Mouse (Mus musculus) hindbrain, postnatal 0 days (tissue): ENCODE measurements at regions not wholly inside any gene's neighbourhood (a gene's known extent, or its start where the extent isn't known, plus 50 kb on each side); places are given as distances from the start of the nearest gene placed in this dataset.

Source experiments
- ATAC-seq: fragments of 200-750 bp; cut with Nextera tagmentation; 2 replicates; pipeline ENCODE4 v1.8.0; 2017; ENCODE audit warnings: mild to moderate bottlenecking, moderate TSS enrichment, moderate library complexity
- DNase-seq: peaks from one replicate; pipeline ENCODE4 v3.0.0-alpha.2; 2015; ENCODE audit warnings: low spot score
- H3K27ac ChIP-seq: fragments of 300-500 bp; sonication (generic); 2 replicates; pipeline ENCODE4 v1.5.1; 2014; ENCODE audit warnings: mild to moderate bottlenecking
- H3K27me3 ChIP-seq: fragments of 300-500 bp; sonication (generic); 2 replicates; pipeline ENCODE4 v1.6.1; 2014; ENCODE audit warnings: low read length, mixed read lengths; ENCODE audit not compliant: insufficient read depth
- H3K36me3 ChIP-seq: fragments of 300-500 bp; sonication (generic); 2 replicates; pipeline ENCODE4 v1.6.1; 2014; ENCODE audit warnings: low read length, mixed read lengths; ENCODE audit not compliant: insufficient read depth
- H3K4me1 ChIP-seq: fragments of 300-500 bp; sonication (generic); 2 replicates; pipeline ENCODE4 v1.6.1; 2014; ENCODE audit warnings: antibody characterized with exemption, low read length, mixed read lengths; ENCODE audit not compliant: insufficient read depth
- H3K4me2 ChIP-seq: fragments of 300-500 bp; sonication (generic); 2 replicates; pipeline ENCODE4 v1.6.1; 2014; ENCODE audit warnings: low read depth, mild to moderate bottlenecking, low read length, moderate library complexity, mixed read lengths
- H3K4me3 ChIP-seq: fragments of 300-500 bp; sonication (generic); 2 replicates; pipeline ENCODE4 v1.5.1; 2014; ENCODE audit warnings: low read length
- H3K9ac ChIP-seq: fragments of 300-500 bp; sonication (generic); replicated peaks from 2 replicates; pipeline ENCODE4 v1.6.1; 2014; ENCODE audit warnings: mild to moderate bottlenecking, low read length, moderate library complexity, mixed read lengths
- H3K9me3 ChIP-seq: fragments of 300-500 bp; sonication (generic); 2 replicates; pipeline ENCODE4 v1.6.1; 2016; ENCODE audit warnings: low read length, mixed read lengths
- CTCF ChIP-seq: IDR thresholded peaks from 2 replicates; pipeline ENCODE4 v1.5.1; 2016; ENCODE audit warnings: antibody characterized with exemption, control low read depth, low read depth
- WGBS: fragments of 180-500 bp; shearing (Covaris S2); extraction: QIAGEN DNeasy Blood & Tissue Kit; methylation state at CpG from one replicate; pipeline ENCODE4 v1.1.7; 2014; 5-methylcytosine and 5-hydroxymethylcytosine counted together

DNA sequence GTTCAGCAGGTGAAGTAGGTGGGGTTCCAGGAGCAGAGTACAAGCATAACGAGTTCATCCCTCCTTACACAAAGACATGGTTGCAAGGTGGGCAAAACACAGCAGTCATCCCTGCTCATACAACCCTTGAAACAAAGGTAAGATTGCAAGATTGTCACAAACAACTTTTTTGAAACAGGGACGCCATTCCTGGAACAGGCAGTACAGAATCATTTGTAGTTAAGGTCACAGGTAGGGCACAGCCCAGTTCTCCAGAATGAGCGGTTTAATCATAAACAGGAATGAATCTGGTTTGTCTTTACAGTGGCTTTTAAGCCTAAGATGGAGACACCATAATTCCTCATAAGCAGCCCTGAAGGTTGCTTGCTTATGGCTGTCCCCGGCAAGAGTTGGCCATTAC, 150.1 kb upstream of the Plcz1 start:
- 91% methylated on average over 4 of the region's 4 CpGs for WGBS
- peaks cover 9% of the 10 kb centered on the region for H3K4me1 ChIP-seq
- DNase-seq (no peak), ATAC-seq (no peak)
- no peaks in the 10 kb centered on the region for H3K27me3 ChIP-seq
- no peak overlapping the region for H3K9ac ChIP-seq
- H3K27ac ChIP-seq: no peak overlapping the region
- H3K36me3 ChIP-seq: no peaks in the 10 kb centered on the region
- no peak overlapping the region for H3K4me3 ChIP-seq
- H3K4me2 ChIP-seq: no peak overlapping the region
- H3K9me3 ChIP-seq: no peaks in the 10 kb centered on the region
- TF ChIP-seq CTCF: no peak

DNA sequence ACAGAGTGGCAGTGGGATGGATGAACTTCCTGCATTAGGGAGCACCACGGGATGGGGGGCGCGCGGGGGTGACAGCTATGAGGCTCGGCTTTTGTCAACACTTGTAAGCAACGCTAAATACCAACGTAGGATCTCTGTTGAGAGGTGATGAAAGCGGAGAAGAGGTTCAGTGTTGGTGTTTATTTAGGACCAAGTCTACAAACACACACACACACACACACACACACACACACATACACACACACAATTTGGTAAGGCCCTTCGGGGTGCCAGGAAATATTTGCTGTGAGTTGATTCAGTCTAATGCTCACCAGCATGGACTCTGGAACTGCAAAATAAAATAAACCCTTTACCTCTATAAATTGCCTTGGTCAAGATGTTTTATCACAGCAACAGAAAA, 148.3 kb upstream of the Plcz1 start:
- H3K27ac ChIP-seq: no peak overlapping the region
- DNase-seq (no peak), ATAC-seq (no peak)
- TF ChIP-seq CTCF: no peak
- no peak overlapping the region for H3K4me2 ChIP-seq
- peaks cover 9% of the 10 kb centered on the region for H3K4me1 ChIP-seq
- H3K36me3 ChIP-seq: no peaks in the 10 kb centered on the region
- no peak overlapping the region for H3K9ac ChIP-seq
- 85% methylated on average over 9 of the region's 9 CpGs for WGBS
- no peak overlapping the region for H3K4me3 ChIP-seq
- no peaks in the 10 kb centered on the region for H3K9me3 ChIP-seq
- no peaks in the 10 kb centered on the region for H3K27me3 ChIP-seq

DNA sequence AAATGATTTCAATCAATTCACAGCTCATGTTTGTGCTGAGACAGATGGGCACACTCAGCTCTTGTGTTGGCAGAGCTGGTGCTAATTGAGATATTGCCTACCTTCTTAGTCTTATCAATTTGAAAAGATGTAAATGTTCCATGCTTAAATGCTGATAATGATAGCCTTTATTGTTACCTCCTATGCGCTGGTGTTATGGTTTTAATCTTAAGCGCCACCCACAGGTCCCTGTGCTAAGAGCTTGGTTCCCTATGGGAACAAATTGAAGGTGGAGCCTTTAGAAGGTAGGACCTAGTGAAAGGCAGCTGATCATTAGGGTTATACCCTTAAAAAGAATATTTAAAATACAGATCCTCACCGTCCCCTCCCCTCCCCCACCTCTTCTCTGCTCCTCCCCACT, 146.5 kb upstream of the Plcz1 start:
- no peak overlapping the region for H3K4me2 ChIP-seq
- no peak for DNase-seq
- no peak for TF ChIP-seq CTCF
- no peaks in the 10 kb centered on the region; the same call in 1 of the 2 replicates for H3K4me1 ChIP-seq
- WGBS: 93% methylated on average over 3 of the region's 3 CpGs
- H3K27ac ChIP-seq: no peak overlapping the region
- H3K27me3 ChIP-seq: no peaks in the 10 kb centered on the region
- H3K4me3 ChIP-seq: no peak overlapping the region
- no peak for ATAC-seq
- H3K36me3 ChIP-seq: no peaks in the 10 kb centered on the region
- H3K9me3 ChIP-seq: no peaks in the 10 kb centered on the region
- no peak overlapping the region for H3K9ac ChIP-seq

DNA sequence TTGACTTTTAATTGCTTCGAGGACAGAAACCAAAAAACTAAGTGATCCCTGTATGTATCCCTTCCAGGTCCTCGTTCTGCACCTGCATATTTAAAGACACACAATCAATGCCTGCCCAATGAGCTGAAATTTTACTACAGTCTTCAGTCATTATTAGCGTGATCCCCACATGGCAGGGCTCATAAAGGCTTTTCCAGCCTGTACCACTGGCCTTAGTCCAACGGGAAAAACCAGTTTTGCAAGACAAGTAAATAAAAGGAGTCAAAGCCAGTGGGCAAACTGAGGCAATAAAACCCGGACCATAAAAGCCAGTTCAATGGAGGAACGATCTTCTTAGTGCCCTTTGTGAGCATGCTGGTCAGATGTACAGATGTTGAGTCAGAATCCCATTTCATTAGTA, 145.8 kb upstream of the Plcz1 start:
- Histone ChIP-seq H3K9me3 (no peaks in the 10 kb centered on the region), H3K27me3 (no peaks in the 10 kb centered on the region), H3K4me1 (no peaks in the 10 kb centered on the region), H3K9ac (no peak overlapping the region), H3K36me3 (no peaks in the 10 kb centered on the region), H3K4me3 (no peak overlapping the region), H3K4me2 (no peak overlapping the region), H3K27ac (no peak overlapping the region)
- TF ChIP-seq CTCF: no peak
- WGBS: 74% methylated on average over 6 of the region's 6 CpGs
- ATAC-seq: no peak
- DNase-seq: no peak

DNA sequence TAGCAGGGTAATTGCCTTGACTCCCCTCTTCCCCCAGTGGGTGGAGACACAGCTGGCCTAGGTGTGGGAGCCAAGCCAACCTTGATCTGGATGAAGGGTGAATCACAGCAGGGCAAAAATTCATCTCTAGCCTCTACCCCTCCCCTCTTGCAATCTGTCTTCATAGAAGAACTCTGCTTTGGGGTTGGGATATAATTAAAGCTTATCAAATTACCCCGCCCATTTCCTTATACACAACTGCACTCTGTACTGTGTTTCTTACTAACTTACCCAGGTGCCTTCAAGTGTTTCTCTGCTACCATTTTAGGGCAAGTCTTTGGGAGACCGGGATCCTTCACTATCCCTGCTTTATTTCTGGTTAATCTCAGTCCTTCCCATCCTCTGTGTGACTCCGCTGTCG, 138.7 kb upstream of the Plcz1 start:
- no peak for DNase-seq
- WGBS: 76% methylated on average over 4 of the region's 4 CpGs
- no peak for ATAC-seq

DNA sequence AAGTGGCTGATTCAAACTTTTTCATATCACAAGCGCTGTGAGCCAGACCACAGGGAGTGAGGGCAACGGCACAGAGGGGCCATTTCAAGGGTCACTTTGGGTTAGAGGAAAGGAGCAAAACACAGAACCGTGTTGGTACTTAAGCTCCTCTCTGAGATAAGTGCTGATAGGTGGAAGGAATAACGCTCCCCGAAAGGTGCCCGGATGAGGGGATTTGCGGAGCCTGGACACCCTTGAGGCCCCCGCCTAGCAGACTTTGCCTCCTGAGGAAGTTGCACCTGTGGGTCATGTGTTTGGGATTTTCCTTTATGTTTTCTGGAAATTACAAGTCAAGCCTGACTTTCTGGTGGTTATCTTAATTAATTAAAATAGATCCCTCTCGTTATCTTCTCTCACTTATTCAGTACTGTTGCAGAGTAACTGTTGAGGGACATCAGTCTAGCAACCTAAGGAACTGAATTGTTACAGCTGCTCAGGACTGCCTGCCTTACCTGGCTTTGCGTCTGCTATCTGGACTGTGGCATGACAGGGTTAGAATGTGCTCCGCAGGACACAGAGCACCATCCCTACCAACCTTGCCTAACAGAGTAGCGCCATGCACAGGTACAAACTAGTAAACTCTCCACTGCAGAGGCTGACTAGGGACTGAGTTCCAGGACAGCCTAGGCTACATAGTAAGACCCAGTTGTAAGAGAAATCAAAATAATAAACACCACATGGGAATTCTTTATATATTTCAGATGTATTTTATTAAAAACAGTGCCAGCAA, 137.4 kb upstream of the Plcz1 start:
- TF ChIP-seq CTCF: no peak
- ATAC-seq: no peak
- Histone ChIP-seq H3K27me3 (no peaks in the 10 kb centered on the region), H3K4me2 (no peak overlapping the region), H3K9me3 (no peaks in the 10 kb centered on the region), H3K36me3 (no peaks in the 10 kb centered on the region), H3K27ac (no peak overlapping the region), H3K9ac (no peak overlapping the region), H3K4me1 (no peaks in the 10 kb centered on the region), H3K4me3 (no peak overlapping the region)
- WGBS: 88% methylated on average over 12 of the region's 12 CpGs
- no peak for DNase-seq

More for the DNA sequence above, 138.7 kb upstream of the Plcz1 start:
- Histone ChIP-seq H3K9me3 (no peaks in the 10 kb centered on the region), H3K4me2 (no peak overlapping the region), H3K4me3 (no peak overlapping the region), H3K36me3 (no peaks in the 10 kb centered on the region), H3K9ac (no peak overlapping the region), H3K27me3 (no peaks in the 10 kb centered on the region), H3K27ac (no peak overlapping the region), H3K4me1 (no peaks in the 10 kb centered on the region)
- no peak for TF ChIP-seq CTCF

DNA sequence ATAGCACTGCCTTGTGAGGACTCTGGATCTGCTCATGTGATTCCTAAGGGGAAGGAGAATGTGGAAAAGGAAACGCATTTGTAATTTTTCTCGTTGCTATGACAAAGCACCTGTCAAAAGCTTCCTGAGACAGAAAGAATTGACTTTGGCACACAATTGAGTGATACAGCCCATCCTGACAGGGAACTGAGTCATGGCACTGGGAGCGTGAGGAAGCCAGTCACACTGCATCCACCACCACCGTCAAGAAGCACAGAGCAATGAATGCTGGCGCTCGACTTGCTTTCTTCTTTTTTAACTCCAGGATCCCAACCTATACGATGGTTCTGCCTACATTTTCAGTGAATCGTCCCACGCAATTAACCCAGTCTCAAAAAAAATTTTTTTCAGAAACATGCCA, 131.5 kb upstream of the Plcz1 start:
- TF ChIP-seq CTCF: no peak
- H3K27ac ChIP-seq: no peak overlapping the region
- H3K4me1 ChIP-seq: no peaks in the 10 kb centered on the region
- H3K36me3 ChIP-seq: no peaks in the 10 kb centered on the region
- H3K4me3 ChIP-seq: no peak overlapping the region
- WGBS: 84% methylated on average over 9 of the region's 9 CpGs
- ATAC-seq (no peak), DNase-seq (no peak)
- no peak overlapping the region for H3K4me2 ChIP-seq
- H3K9ac ChIP-seq: no peak overlapping the region
- H3K27me3 ChIP-seq: no peaks in the 10 kb centered on the region
- no peaks in the 10 kb centered on the region for H3K9me3 ChIP-seq
